Mouse (Mus musculus) bone marrow macrophage, adult 2 months (primary cell): ENCODE results near the gene Sumf1.

Source experiments
- CTCF ChIP-seq: IDR thresholded peaks from 2 replicates; pipeline ENCODE4 v1.5.1; 2012; ENCODE audit warnings: low read depth, mild to moderate bottlenecking, low read length, moderate library complexity
- POLR2A ChIP-seq: IDR thresholded peaks from 2 replicates; pipeline ENCODE4 v1.6.1; 2012; ENCODE audit warnings: mild to moderate bottlenecking, low read depth, low read length, borderline replicate concordance

GRCm38 (mm10) chr6:108174181-108174580, 11.2 kb downstream of the Sumf1 start:
- no peak for TF ChIP-seq POLR2A
- TF ChIP-seq CTCF = no peak
